27 mouse cellular contexts compared by ENCODE assay signal in the genomic region with DNA sequence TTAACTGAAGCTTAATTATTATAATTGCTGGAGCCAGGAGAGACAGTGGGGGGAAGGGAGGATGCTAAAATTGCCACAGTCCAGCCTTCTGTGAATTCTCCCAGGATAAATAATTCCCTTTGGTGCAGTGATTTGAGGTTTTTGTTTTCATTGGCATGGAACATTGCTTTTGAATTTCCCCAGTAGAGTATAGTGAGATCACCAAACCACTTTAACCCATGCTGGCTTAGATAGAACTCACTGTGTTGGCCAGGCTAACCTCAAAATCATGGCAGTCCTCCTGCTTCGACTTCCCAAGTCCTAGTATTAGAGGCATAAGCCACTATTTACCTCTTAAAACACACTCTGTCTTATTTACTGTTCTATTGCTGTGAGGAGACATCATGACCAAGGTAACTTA. TPM values are rescaled to one million over a fixed set of nuclear protein-coding genes. Genes with fewer than 3 reads are reported as not detected.
DNase-seq lines count a peak whose midpoint lies in the region; ATAC-seq and TF ChIP-seq lines count a peak whose summit lies in the region.
"Had no signal": no experiment of that assay in that cellular context is flagged by ENCODE, and none has a peak within 500 bp of the region (broad histone marks: within the 10 kb centered on the region; RNA-seq: fewer than 3 reads in every experiment).

No protein-coding gene starts in this region.

- H3K4me2 ChIP-seq in embryonic facial prominence, embryonic 14.5 days (ENCODE audit: low read depth, low read length) = no peak overlapping the region
- no peak overlapping the region for H3K4me2 ChIP-seq in kidney, embryonic 15.5 days
- H3K4me2 ChIP-seq: embryonic facial prominence, embryonic 15.5 days; forebrain, embryonic 12.5 days; forebrain, embryonic 15.5 days; hindbrain, embryonic 13.5 days had no signal

- H3K27ac ChIP-seq in embryonic facial prominence, embryonic 14.5 days (replicated peaks; ENCODE audit: low read depth, low read length) = no peak overlapping the region
- H3K27ac ChIP-seq in embryonic facial prominence, embryonic 10.5 days (replicated peaks) = no peak overlapping the region
- H3K27ac ChIP-seq in kidney, adult 2 months (ENCODE audit: insufficient read depth, low read depth, low read length) = peak overlapping the region; percentile 7
- no peak overlapping the region for H3K27ac ChIP-seq in kidney, embryonic 15.5 days
- H3K27ac ChIP-seq: embryonic facial prominence, embryonic 15.5 days; forebrain, embryonic 12.5 days; forebrain, embryonic 15.5 days; heart, adult 2 months; heart, embryonic 10.5 days; hindbrain, embryonic 10.5 days; hindbrain, embryonic 13.5 days had no signal

- no peak overlapping the region for H3K9ac ChIP-seq in embryonic facial prominence, embryonic 14.5 days (ENCODE audit: low read depth, low read length)
- no peak overlapping the region for H3K9ac ChIP-seq in kidney, embryonic 15.5 days
- H3K9ac ChIP-seq: embryonic facial prominence, embryonic 15.5 days; forebrain, embryonic 12.5 days; forebrain, embryonic 15.5 days; hindbrain, embryonic 13.5 days had no signal

- TF ChIP-seq POLR2A in kidney, adult 2 months (IDR thresholded peaks at IDR 0.05; ENCODE audit: low read depth, low read length) = no peak
- TF ChIP-seq POLR2A in brain, embryonic 14.5 days (IDR thresholded peaks at IDR 0.05; ENCODE audit: borderline replicate concordance, extremely low read depth, insufficient read depth, insufficient read length, poor library complexity, severe bottlenecking) = no peak

- peak; percentile 13 for DNase-seq in embryonic facial prominence, embryonic 14.5 days (ENCODE audit: low spot score)
- DNase-seq in embryonic facial prominence, embryonic 10.5 days (ENCODE audit: low spot score) = no peak
- peak; percentile 56 for DNase-seq in kidney, adult 2 months
- DNase-seq in 3134 (ENCODE audit: extremely low read depth, insufficient read length, low spot score) = peak; percentile 59
- peak; percentile 8 for DNase-seq in brain, embryonic 14.5 days (ENCODE audit: low read depth)
- no peak for DNase-seq in right cerebral cortex, postnatal 14 days
- no peak for DNase-seq in B cell, adult 2 months
- DNase-seq: adrenal gland, adult 2 months; adrenal gland, postnatal 14 days; cerebellum, adult 11-12 months; cerebellum, adult 8-10 months; cerebellum, postnatal 10 days; cerebellum, postnatal 36 days; embryo, embryonic 11 days; gastrocnemius, postnatal 25 days; heart, adult 2 months; heart, postnatal 36 days had no signal

- H3K27me3 ChIP-seq in embryonic facial prominence, embryonic 14.5 days (replicated peaks; ENCODE audit: control insufficient read depth, insufficient read depth, low read length) = no peaks in the 10 kb centered on the region
- no peaks in the 10 kb centered on the region for H3K27me3 ChIP-seq in embryonic facial prominence, embryonic 10.5 days (replicated peaks; ENCODE audit: low read depth, poor library complexity, severe bottlenecking)
- H3K27me3 ChIP-seq in kidney, adult 2 months (replicated peaks; ENCODE audit: control insufficient read depth, insufficient read depth, low read length) = no peaks in the 10 kb centered on the region
- H3K27me3 ChIP-seq in kidney, embryonic 15.5 days = no peaks in the 10 kb centered on the region
- H3K27me3 ChIP-seq: embryonic facial prominence, embryonic 15.5 days; forebrain, embryonic 12.5 days; forebrain, embryonic 15.5 days; hindbrain, embryonic 13.5 days had no signal

- no peaks in the 10 kb centered on the region for H3K36me3 ChIP-seq in embryonic facial prominence, embryonic 14.5 days (ENCODE audit: control insufficient read depth, insufficient read depth, low read length)
- H3K36me3 ChIP-seq in embryonic facial prominence, embryonic 10.5 days (replicated peaks) = no peaks in the 10 kb centered on the region
- no peaks in the 10 kb centered on the region for H3K36me3 ChIP-seq in kidney, adult 2 months (ENCODE audit: control insufficient read depth, insufficient read depth, low read length)
- H3K36me3 ChIP-seq in kidney, embryonic 15.5 days = no peaks in the 10 kb centered on the region
- H3K36me3 ChIP-seq: embryonic facial prominence, embryonic 15.5 days; forebrain, embryonic 12.5 days; forebrain, embryonic 15.5 days; heart, embryonic 10.5 days; hindbrain, embryonic 10.5 days; hindbrain, embryonic 13.5 days had no signal

- no peaks in the 10 kb centered on the region for H3K9me3 ChIP-seq in embryonic facial prominence, embryonic 14.5 days (ENCODE audit: control insufficient read depth, low read length)
- H3K9me3 ChIP-seq in embryonic facial prominence, embryonic 10.5 days = no peaks in the 10 kb centered on the region
- no peaks in the 10 kb centered on the region for H3K9me3 ChIP-seq in kidney, embryonic 15.5 days (replicated peaks)
- H3K9me3 ChIP-seq: embryonic facial prominence, embryonic 15.5 days; forebrain, embryonic 12.5 days; forebrain, embryonic 15.5 days; heart, embryonic 10.5 days; hindbrain, embryonic 10.5 days; hindbrain, embryonic 13.5 days had no signal

- H3K4me3 ChIP-seq in embryonic facial prominence, embryonic 14.5 days (ENCODE audit: low read depth, low read length) = no peak overlapping the region
- no peak overlapping the region for H3K4me3 ChIP-seq in embryonic facial prominence, embryonic 10.5 days
- H3K4me3 ChIP-seq in kidney, adult 2 months (ENCODE audit: insufficient read depth, low read depth, low read length) = no peak overlapping the region
- no peak overlapping the region for H3K4me3 ChIP-seq in kidney, embryonic 15.5 days (replicated peaks)
- H3K4me3 ChIP-seq: embryonic facial prominence, embryonic 15.5 days; erythroblast, embryonic 14.5 days; forebrain, embryonic 12.5 days; forebrain, embryonic 15.5 days; heart, adult 2 months; heart, embryonic 10.5 days; hindbrain, embryonic 10.5 days; hindbrain, embryonic 13.5 days had no signal

- no peak for TF ChIP-seq CTCF in kidney, adult 2 months (conservative IDR thresholded peaks at IDR 0.05; ENCODE audit: insufficient read depth, insufficient read length, low read depth, low read length)
- TF ChIP-seq CTCF in brain, embryonic 14.5 days (IDR thresholded peaks at IDR 0.05; ENCODE audit: borderline replicate concordance, extremely low read depth, insufficient read depth, insufficient read length) = no peak

- ATAC-seq in embryonic facial prominence, embryonic 14.5 days (ENCODE audit: low read depth) = peak; percentile 51; the same call in 1 of the 2 replicates
- ATAC-seq in kidney, embryonic 15.5 days (replicated peaks; ENCODE audit: low FRiP score) = no peak
- ATAC-seq: forebrain, embryonic 15.5 days; hindbrain, embryonic 16.5 days; intestine, postnatal 0 days had no signal

- H3K4me1 ChIP-seq in embryonic facial prominence, embryonic 14.5 days (ENCODE audit: control insufficient read depth, insufficient read depth, low read length) = peaks cover 12% of the 10 kb centered on the region; the same call in 1 of the 2 replicates
- peaks cover 16% of the 10 kb centered on the region for H3K4me1 ChIP-seq in embryonic facial prominence, embryonic 10.5 days
- peaks cover 32% of the 10 kb centered on the region for H3K4me1 ChIP-seq in kidney, adult 2 months (ENCODE audit: control insufficient read depth, insufficient read depth, low read length)
- peaks cover 28% of the 10 kb centered on the region for H3K4me1 ChIP-seq in kidney, embryonic 15.5 days
- H3K4me1 ChIP-seq: forebrain, embryonic 12.5 days; forebrain, embryonic 15.5 days; hindbrain, embryonic 13.5 days had no signal

- 80% methylated on average over 1 of the region's 1 CpGs for WGBS in embryonic facial prominence, embryonic 14.5 days
- WGBS in embryonic facial prominence, embryonic 10.5 days = 88% methylated on average over 1 of the region's 1 CpGs
- 80% methylated on average over 1 of the region's 1 CpGs for WGBS in kidney, adult 2 months
- 88% methylated on average over 1 of the region's 1 CpGs for WGBS in kidney, embryonic 15.5 days

RNA-seq across cellular contexts. Expression of a gene that starts 17.2 kb away (rescaled TPM):
- 91.8 and 99.9 TPM in 2 replicates for polyA plus RNA-seq in embryonic facial prominence, embryonic 14.5 days (2014; fragmentation: Nextera tagmentation; extraction: Ambion mirVana)
- 54.8 and 58.6 TPM in 2 replicates for polyA plus RNA-seq in embryonic facial prominence, embryonic 10.5 days (2016; fragmentation: Nextera tagmentation; extraction: Ambion mirVana)
- polyA plus RNA-seq in kidney, adult 2 months (2012; rRNA removed) = 90.6 and 102 TPM in 2 replicates
- 95.7 and 105 TPM in 2 replicates for polyA plus RNA-seq in kidney, embryonic 15.5 days (2015; fragmentation: Nextera tagmentation; extraction: Ambion mirVana)
- polyA plus RNA-seq in brain, embryonic 14.5 days (2012; rRNA removed) = 12.5 and 23.2 TPM in 2 replicates

Comparison
In these comparisons a context has a peak if more than half of its experiments do, and no peak if none do; other contexts are left out.
1. DNase-seq: peak in embryonic facial prominence, embryonic 14.5 days (single experiment), kidney, adult 2 months (single experiment), 3134 (single experiment) and brain, embryonic 14.5 days (single experiment); none in embryonic facial prominence, embryonic 10.5 days (single experiment), right cerebral cortex, postnatal 14 days (single experiment) and B cell, adult 2 months (0 of 2).